Mouse (Mus musculus) erythroblast, embryonic 14.5 days (primary cell): Measurements from ENCODE around the gene Akap2.

ENCODE experiments used
- GATA1 ChIP-seq: IDR thresholded peaks from 2 replicates; pipeline ENCODE4 v1.6.1; 2012; ENCODE audit warnings: low read length, inconsistent platforms, mixed read lengths
- TAL1 ChIP-seq: IDR thresholded peaks from 3 replicates; pipeline ENCODE4 v1.6.1; 2012; ENCODE audit warnings: low read length, inconsistent platforms, mixed read lengths

DNA sequence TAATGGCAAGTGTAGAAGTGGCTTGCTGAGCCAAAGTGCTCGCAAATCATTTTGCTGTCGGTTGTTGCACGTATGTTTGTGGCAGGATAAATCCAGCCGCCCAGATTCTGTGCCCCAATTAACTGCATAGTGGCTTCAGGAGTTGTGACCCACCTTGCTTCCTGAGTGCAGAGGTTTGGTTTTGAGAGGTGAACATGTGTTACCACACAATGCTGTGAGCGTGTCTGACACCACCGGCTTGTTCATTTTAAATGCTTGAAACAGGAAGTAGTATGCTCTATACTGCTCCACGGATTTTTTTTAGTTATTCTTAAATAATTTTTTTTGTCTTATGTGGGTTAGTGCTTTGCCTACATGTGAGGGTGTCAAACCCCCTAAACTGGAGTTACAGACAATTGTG lies 114.9 kb downstream of the Akap2 start:
- TF ChIP-seq GATA1 (no peak), TAL1 (no peak)
